In the genomic region with DNA sequence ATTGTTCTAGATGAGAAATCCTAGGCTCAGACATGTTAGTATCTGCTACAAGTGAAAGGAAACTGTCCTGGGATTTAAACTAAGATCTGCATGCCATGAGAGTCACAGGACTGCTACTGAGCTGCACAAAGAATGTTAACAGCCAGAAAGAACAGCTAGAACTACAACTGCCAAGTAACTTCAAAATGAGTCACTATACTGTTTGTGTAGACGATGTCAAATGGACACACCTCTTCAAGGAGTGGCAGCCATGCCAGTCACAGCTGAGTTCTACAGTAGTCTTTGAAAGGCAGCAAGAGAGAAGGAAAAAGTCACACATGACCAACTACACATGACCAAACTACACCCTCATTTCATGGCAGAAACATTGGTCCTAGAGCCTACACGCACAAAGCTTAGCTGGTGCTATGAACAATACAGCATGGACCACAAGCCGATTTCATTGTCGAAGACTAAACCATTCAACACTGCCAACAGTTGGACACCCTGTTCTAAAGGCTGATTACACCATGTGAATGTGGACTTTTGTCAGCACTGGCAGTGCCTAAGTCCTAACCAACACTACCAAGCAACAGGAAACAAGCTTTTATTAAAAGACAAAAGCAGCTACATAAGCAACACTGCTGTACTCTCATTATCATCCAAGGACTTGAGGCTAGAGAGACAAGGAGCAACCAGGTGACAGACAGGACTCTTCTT, we compare ENCODE assay signal across 26 mouse cellular contexts. TPM values are rescaled to one million over a fixed set of nuclear protein-coding genes. Genes with fewer than 3 reads are reported as not detected.
DNase-seq lines count a peak whose midpoint lies in the region; ATAC-seq and TF ChIP-seq lines count a peak whose summit lies in the region.
"Had no signal": no experiment of that assay in that cellular context is flagged by ENCODE, and none has a peak within 500 bp of the region (broad histone marks: within the 10 kb centered on the region; RNA-seq: fewer than 3 reads in every experiment).

No protein-coding gene starts in this region.

- 76% methylated on average over 4 of the region's 4 CpGs for WGBS in hindbrain, postnatal 0 days
- WGBS in hindbrain, embryonic 13.5 days = 94% methylated on average over 4 of the region's 4 CpGs
- 73% methylated on average over 4 of the region's 4 CpGs for WGBS in large intestine, adult 2 months

- TF ChIP-seq CTCF in hindbrain, postnatal 0 days (IDR thresholded peaks at IDR 0.05; ENCODE audit: low read depth) = no peak

- H3K27me3 ChIP-seq in hindbrain, postnatal 0 days (ENCODE audit: insufficient read depth, low read length) = no peaks in the 10 kb centered on the region
- no peaks in the 10 kb centered on the region for H3K27me3 ChIP-seq in hindbrain, embryonic 13.5 days
- H3K27me3 ChIP-seq: embryonic facial prominence, embryonic 15.5 days; heart, embryonic 13.5 days; hindbrain, embryonic 12.5 days; limb, embryonic 15.5 days; midbrain, embryonic 12.5 days; neural tube, embryonic 12.5 days had no signal

- no peak overlapping the region for H3K4me2 ChIP-seq in hindbrain, postnatal 0 days (ENCODE audit: low read depth, low read length)
- no peak overlapping the region for H3K4me2 ChIP-seq in hindbrain, embryonic 13.5 days
- H3K4me2 ChIP-seq: embryonic facial prominence, embryonic 15.5 days; heart, embryonic 13.5 days; hindbrain, embryonic 12.5 days; limb, embryonic 15.5 days; midbrain, embryonic 12.5 days; neural tube, embryonic 12.5 days had no signal

- H3K4me3 ChIP-seq in hindbrain, postnatal 0 days (ENCODE audit: low read length) = no peak overlapping the region
- H3K4me3 ChIP-seq in hindbrain, embryonic 13.5 days = no peak overlapping the region
- H3K4me3 ChIP-seq: embryonic facial prominence, embryonic 15.5 days; forebrain, embryonic 10.5 days; heart, embryonic 13.5 days; hindbrain, embryonic 12.5 days; left cerebral cortex, adult 2 months; limb, embryonic 15.5 days; midbrain, embryonic 12.5 days; neural tube, embryonic 12.5 days had no signal

- no peak for DNase-seq in hindbrain, postnatal 0 days (ENCODE audit: low spot score)
- DNase-seq in lung, postnatal 10 days = peak; percentile 7
- no peak for DNase-seq in lung, postnatal 4 days
- peak; percentile 70 for DNase-seq in NIH3T3 (ENCODE audit: low read depth)
- DNase-seq in large intestine, adult 2 months (ENCODE audit: low read depth, low spot score) = peak; percentile 27
- no peak for DNase-seq in frontal cortex, postnatal 25 days (ENCODE audit: low spot score in 2 of 2)
- DNase-seq in left cerebral cortex, adult 11 months (ENCODE audit: low spot score) = no peak
- DNase-seq: adrenal gland, postnatal 36 days; cerebellum, adult 11 months; cerebellum, adult 9-11 months; kidney, postnatal 25 days; left cerebral cortex, postnatal 4 days; lung, postnatal 14 days; right cerebral cortex, postnatal 25 days; thymus, adult 18-20 months; thymus, postnatal 4 days had no signal

- no peak overlapping the region for H3K27ac ChIP-seq in hindbrain, postnatal 0 days
- H3K27ac ChIP-seq in hindbrain, embryonic 13.5 days = no peak overlapping the region
- H3K27ac ChIP-seq: embryonic facial prominence, embryonic 15.5 days; forebrain, embryonic 10.5 days; heart, embryonic 13.5 days; hindbrain, embryonic 12.5 days; left cerebral cortex, adult 2 months; limb, embryonic 15.5 days; midbrain, embryonic 12.5 days; neural tube, embryonic 12.5 days had no signal

- no peaks in the 10 kb centered on the region for H3K9me3 ChIP-seq in hindbrain, postnatal 0 days (ENCODE audit: low read length)
- H3K9me3 ChIP-seq in hindbrain, embryonic 13.5 days = no peaks in the 10 kb centered on the region
- H3K9me3 ChIP-seq: embryonic facial prominence, embryonic 15.5 days; forebrain, embryonic 10.5 days; heart, embryonic 13.5 days; hindbrain, embryonic 12.5 days; limb, embryonic 15.5 days; midbrain, embryonic 12.5 days; neural tube, embryonic 12.5 days had no signal

- no peaks in the 10 kb centered on the region for H3K4me1 ChIP-seq in hindbrain, postnatal 0 days (ENCODE audit: insufficient read depth, low read length)
- no peaks in the 10 kb centered on the region for H3K4me1 ChIP-seq in hindbrain, embryonic 13.5 days (replicated peaks)
- H3K4me1 ChIP-seq: embryonic facial prominence, embryonic 15.5 days; forebrain, embryonic 10.5 days; hindbrain, embryonic 12.5 days; limb, embryonic 15.5 days; midbrain, embryonic 12.5 days; neural tube, embryonic 12.5 days had no signal

- 0 out of 2 replicates have a peak, but pooled peaks have one; percentile 38 for ATAC-seq in hindbrain, postnatal 0 days
- no peak for ATAC-seq in hindbrain, embryonic 13.5 days (ENCODE audit: low FRiP score)
- ATAC-seq: inflammation-experienced regulatory T-cells, adult 6 months had no signal

- H3K9ac ChIP-seq in hindbrain, postnatal 0 days (replicated peaks; ENCODE audit: low read length) = no peak overlapping the region
- H3K9ac ChIP-seq in hindbrain, embryonic 13.5 days = no peak overlapping the region
- H3K9ac ChIP-seq: embryonic facial prominence, embryonic 15.5 days; heart, embryonic 13.5 days; hindbrain, embryonic 12.5 days; limb, embryonic 15.5 days; midbrain, embryonic 12.5 days; neural tube, embryonic 12.5 days had no signal

- peaks cover 11% of the 10 kb centered on the region; the same call in 1 of the 2 replicates for H3K36me3 ChIP-seq in hindbrain, postnatal 0 days (ENCODE audit: insufficient read depth, low read length)
- H3K36me3 ChIP-seq in hindbrain, embryonic 13.5 days = peaks cover 70% of the 10 kb centered on the region

RNA-seq across cellular contexts. Expression of gene Ppp6r3, which starts 55.9 kb away (rescaled TPM):
- total RNA-seq in hindbrain, postnatal 0 days (2014; rRNA removed) = 81.7 and 97.8 TPM in 2 replicates
- 31.0 and 32.0 TPM in 2 replicates for polyA plus RNA-seq in hindbrain, postnatal 0 days (2015; fragmentation: Nextera tagmentation; extraction: Ambion mirVana)
- polyA plus RNA-seq in hindbrain, embryonic 13.5 days (2015; fragmentation: Nextera tagmentation; extraction: Ambion mirVana) = 60.6 and 62.6 TPM in 2 replicates
- 41.1 and 63.2 TPM in 2 replicates for polyA plus RNA-seq in large intestine, adult 2 months (2012; rRNA removed)

Comparison
In these comparisons a context has a peak if more than half of its experiments do, and no peak if none do; other contexts are left out.
1. DNase-seq: peak in lung, postnatal 10 days (single experiment), NIH3T3 (single experiment) and large intestine, adult 2 months (single experiment); none in hindbrain, postnatal 0 days (single experiment), lung, postnatal 4 days (0 of 2), frontal cortex, postnatal 25 days (0 of 2) and left cerebral cortex, adult 11 months (single experiment).